Mouse (Mus musculus): Measurements from ENCODE around the gene Thnsl2. TPM values are rescaled to one million over a fixed set of nuclear protein-coding genes. Genes with fewer than 3 reads are reported as not detected.

Gene Thnsl2
- polyA plus RNA-seq, 1 experiment from 2014 or later: 4.4 TPM

- no peak overlapping the region for H3K27ac ChIP-seq (ENCODE audit: low read depth, low read length)
- no peak for DNase-seq (ENCODE audit: low spot score)
- no peaks in the 10 kb centered on the region for H3K9me3 ChIP-seq (replicated peaks; ENCODE audit: control insufficient read depth, low read length)
- 27% methylated on average over 6 of the region's 6 CpGs for WGBS
- no peaks in the 10 kb centered on the region for H3K4me1 ChIP-seq (ENCODE audit: control insufficient read depth, insufficient read depth, low read length)
- H3K4me2 ChIP-seq (ENCODE audit: low read length): no peak overlapping the region
- H3K4me3 ChIP-seq (ENCODE audit: low read depth, low read length): no peak overlapping the region
- no peaks in the 10 kb centered on the region for H3K27me3 ChIP-seq (replicated peaks; ENCODE audit: control insufficient read depth, insufficient read depth, low read length)
- H3K36me3 ChIP-seq (ENCODE audit: control insufficient read depth, insufficient read depth, low read length): no peaks in the 10 kb centered on the region
- ATAC-seq: no peak; the same call in 1 of the 2 replicates
- no peak overlapping the region for H3K9ac ChIP-seq (ENCODE audit: low read length)
Measured at GRCm38 (mm10) chr6:71164394-71164793, 20.2 kb upstream of the Thnsl2 start.

- no peak overlapping the region for H3K4me3 ChIP-seq (ENCODE audit: low read depth, low read length)
- H3K9ac ChIP-seq (ENCODE audit: low read length): no peak overlapping the region
- no peaks in the 10 kb centered on the region for H3K36me3 ChIP-seq (ENCODE audit: control insufficient read depth, insufficient read depth, low read length)
- no peak overlapping the region for H3K4me2 ChIP-seq (ENCODE audit: low read length)
- H3K4me1 ChIP-seq (ENCODE audit: control insufficient read depth, insufficient read depth, low read length): no peaks in the 10 kb centered on the region
- no peak overlapping the region for H3K27ac ChIP-seq (ENCODE audit: low read depth, low read length)
- H3K27me3 ChIP-seq (replicated peaks; ENCODE audit: control insufficient read depth, insufficient read depth, low read length): no peaks in the 10 kb centered on the region
- ATAC-seq: no peak
- WGBS: 59% methylated on average over 4 of the region's 4 CpGs
- H3K9me3 ChIP-seq (replicated peaks; ENCODE audit: control insufficient read depth, low read length): no peaks in the 10 kb centered on the region
- DNase-seq (ENCODE audit: low spot score): no peak
Measured at GRCm38 (mm10) chr6:71162269-71162668, 18.0 kb upstream of the Thnsl2 start.

GRCm38 (mm10) chr6:71161290-71161689 lies 17.1 kb upstream of the Thnsl2 start:
- ATAC-seq (no peak), DNase-seq (ENCODE audit: low spot score) (no peak)
- Histone ChIP-seq H3K4me2 (ENCODE audit: low read length) (no peak overlapping the region), H3K27me3 (replicated peaks; ENCODE audit: control insufficient read depth, insufficient read depth, low read length) (no peaks in the 10 kb centered on the region), H3K9me3 (replicated peaks; ENCODE audit: control insufficient read depth, low read length) (no peaks in the 10 kb centered on the region), H3K9ac (ENCODE audit: low read length) (no peak overlapping the region), H3K4me3 (ENCODE audit: low read depth, low read length) (no peak overlapping the region), H3K4me1 (ENCODE audit: control insufficient read depth, insufficient read depth, low read length) (no peaks in the 10 kb centered on the region), H3K27ac (ENCODE audit: low read depth, low read length) (no peak overlapping the region), H3K36me3 (ENCODE audit: control insufficient read depth, insufficient read depth, low read length) (no peaks in the 10 kb centered on the region)
- WGBS: 62% methylated on average over 7 of the region's 7 CpGs

- H3K4me1 ChIP-seq (ENCODE audit: control insufficient read depth, insufficient read depth, low read length): no peaks in the 10 kb centered on the region
- 69% methylated on average over 5 of the region's 5 CpGs for WGBS
- H3K4me2 ChIP-seq (ENCODE audit: low read length): no peak overlapping the region
- H3K9me3 ChIP-seq (replicated peaks; ENCODE audit: control insufficient read depth, low read length): no peaks in the 10 kb centered on the region
- DNase-seq (ENCODE audit: low spot score): no peak
- H3K27ac ChIP-seq (ENCODE audit: low read depth, low read length): no peak overlapping the region
- H3K36me3 ChIP-seq (ENCODE audit: control insufficient read depth, insufficient read depth, low read length): no peaks in the 10 kb centered on the region
- H3K4me3 ChIP-seq (ENCODE audit: low read depth, low read length): no peak overlapping the region
- no peak for ATAC-seq
- no peaks in the 10 kb centered on the region for H3K27me3 ChIP-seq (replicated peaks; ENCODE audit: control insufficient read depth, insufficient read depth, low read length)
- H3K9ac ChIP-seq (ENCODE audit: low read length): no peak overlapping the region
Measured at GRCm38 (mm10) chr6:71156674-71157326, 12.6 kb upstream of the Thnsl2 start.

- ATAC-seq: no peak
- Histone ChIP-seq H3K4me1 (ENCODE audit: control insufficient read depth, insufficient read depth, low read length) (no peaks in the 10 kb centered on the region), H3K4me3 (ENCODE audit: low read depth, low read length) (no peak overlapping the region), H3K9ac (ENCODE audit: low read length) (no peak overlapping the region), H3K27ac (ENCODE audit: low read depth, low read length) (no peak overlapping the region), H3K36me3 (ENCODE audit: control insufficient read depth, insufficient read depth, low read length) (no peaks in the 10 kb centered on the region), H3K4me2 (ENCODE audit: low read length) (no peak overlapping the region), H3K27me3 (replicated peaks; ENCODE audit: control insufficient read depth, insufficient read depth, low read length) (no peaks in the 10 kb centered on the region), H3K9me3 (replicated peaks; ENCODE audit: control insufficient read depth, low read length) (no peaks in the 10 kb centered on the region)
- no peak for DNase-seq (ENCODE audit: low spot score)
- 89% methylated on average over 6 of the region's 6 CpGs for WGBS
Measured at GRCm38 (mm10) chr6:71154861-71155260, 10.6 kb upstream of the Thnsl2 start.

GRCm38 (mm10) chr6:71153486-71153885 lies 9.2 kb upstream of the Thnsl2 start:
- ATAC-seq: no peak
- H3K4me3 ChIP-seq (ENCODE audit: low read depth, low read length): no peak overlapping the region
- H3K9ac ChIP-seq (ENCODE audit: low read length): no peak overlapping the region
- no peaks in the 10 kb centered on the region for H3K9me3 ChIP-seq (replicated peaks; ENCODE audit: control insufficient read depth, low read length)
- H3K4me1 ChIP-seq (ENCODE audit: control insufficient read depth, insufficient read depth, low read length): no peaks in the 10 kb centered on the region
- DNase-seq (ENCODE audit: low spot score): no peak
- H3K36me3 ChIP-seq (ENCODE audit: control insufficient read depth, insufficient read depth, low read length): no peaks in the 10 kb centered on the region
- H3K4me2 ChIP-seq (ENCODE audit: low read length): no peak overlapping the region
- no peaks in the 10 kb centered on the region for H3K27me3 ChIP-seq (replicated peaks; ENCODE audit: control insufficient read depth, insufficient read depth, low read length)
- no peak overlapping the region for H3K27ac ChIP-seq (ENCODE audit: low read depth, low read length)
- WGBS: 90% methylated on average over 4 of the region's 4 CpGs

GRCm38 (mm10) chr6:71151098-71151497 lies 6.9 kb upstream of the Thnsl2 start:
- H3K36me3 ChIP-seq (ENCODE audit: control insufficient read depth, insufficient read depth, low read length): no peaks in the 10 kb centered on the region
- no peak for DNase-seq (ENCODE audit: low spot score)
- WGBS: 19% methylated on average over 10 of the region's 10 CpGs
- no peak for ATAC-seq
- no peak overlapping the region for H3K4me3 ChIP-seq (ENCODE audit: low read depth, low read length)
- no peaks in the 10 kb centered on the region for H3K27me3 ChIP-seq (replicated peaks; ENCODE audit: control insufficient read depth, insufficient read depth, low read length)
- no peak overlapping the region for H3K4me2 ChIP-seq (ENCODE audit: low read length)
- no peak overlapping the region for H3K9ac ChIP-seq (ENCODE audit: low read length)
- H3K9me3 ChIP-seq (replicated peaks; ENCODE audit: control insufficient read depth, low read length): no peaks in the 10 kb centered on the region
- H3K4me1 ChIP-seq (ENCODE audit: control insufficient read depth, insufficient read depth, low read length): no peaks in the 10 kb centered on the region
- H3K27ac ChIP-seq (ENCODE audit: low read depth, low read length): no peak overlapping the region

- WGBS: 13% methylated on average over 5 of the region's 5 CpGs
- peak; percentile 48; the same call in 1 of the 2 replicates for ATAC-seq
- no peaks in the 10 kb centered on the region for H3K36me3 ChIP-seq (ENCODE audit: control insufficient read depth, insufficient read depth, low read length)
- H3K9me3 ChIP-seq (replicated peaks; ENCODE audit: control insufficient read depth, low read length): no peaks in the 10 kb centered on the region
- H3K27ac ChIP-seq (ENCODE audit: low read depth, low read length): no peak overlapping the region
- H3K27me3 ChIP-seq (replicated peaks; ENCODE audit: control insufficient read depth, insufficient read depth, low read length): no peaks in the 10 kb centered on the region
- H3K4me3 ChIP-seq (ENCODE audit: low read depth, low read length): no peak overlapping the region
- no peaks in the 10 kb centered on the region for H3K4me1 ChIP-seq (ENCODE audit: control insufficient read depth, insufficient read depth, low read length)
- H3K4me2 ChIP-seq (ENCODE audit: low read length): no peak overlapping the region
- no peak overlapping the region for H3K9ac ChIP-seq (ENCODE audit: low read length)
- DNase-seq (ENCODE audit: low spot score): peak; percentile 49
Measured at GRCm38 (mm10) chr6:71149534-71149933, 5.3 kb upstream of the Thnsl2 start.

- 82% methylated on average over 6 of the region's 6 CpGs for WGBS
- H3K4me2 ChIP-seq (ENCODE audit: low read length): no peak overlapping the region
Measured at GRCm38 (mm10) chr6:71148336-71148735, 4.1 kb upstream of the Thnsl2 start.

More at GRCm38 (mm10) chr6:71148336-71148735, 4.1 kb upstream of the Thnsl2 start:
- ATAC-seq (no peak), DNase-seq (ENCODE audit: low spot score) (no peak)
- H3K9me3 ChIP-seq (replicated peaks; ENCODE audit: control insufficient read depth, low read length): no peaks in the 10 kb centered on the region
- H3K4me1 ChIP-seq (ENCODE audit: control insufficient read depth, insufficient read depth, low read length): peaks cover 1% of the 10 kb centered on the region; the same call in 1 of the 2 replicates
- H3K9ac ChIP-seq (ENCODE audit: low read length): no peak overlapping the region
- no peaks in the 10 kb centered on the region for H3K27me3 ChIP-seq (replicated peaks; ENCODE audit: control insufficient read depth, insufficient read depth, low read length)
- H3K36me3 ChIP-seq (ENCODE audit: control insufficient read depth, insufficient read depth, low read length): no peaks in the 10 kb centered on the region
- no peak overlapping the region for H3K4me3 ChIP-seq (ENCODE audit: low read depth, low read length)
- H3K27ac ChIP-seq (ENCODE audit: low read depth, low read length): no peak overlapping the region

Measured in forebrain, embryonic 14.5 days (tissue).